Mouse (Mus musculus): ENCODE data around the gene Nsf.

- TF ChIP-seq EP300 (IDR thresholded peaks at IDR 0.05; ENCODE audit: insufficient read depth, low read depth, low read length) (no peak), CTCF (IDR thresholded peaks at IDR 0.05) (no peak)
Measured at GRCm38 (mm10) chr11:103923957-103924356, 29.9 kb downstream of the Nsf start.
